Mouse (Mus musculus): ENCODE measurements around the gene BC053393. TPM values are rescaled to one million over a fixed set of nuclear protein-coding genes. Genes with fewer than 3 reads are reported as not detected.

The BC053393 gene
- polyA plus RNA-seq, 1 experiment from 2014 or later: not detected

GRCm38 (mm10) chr11:46549721-46550120 is 21.6 kb upstream of the BC053393 start:
- no peak for DNase-seq (ENCODE audit: low spot score)
- H3K9ac ChIP-seq (ENCODE audit: low read length): no peak overlapping the region
- no peaks in the 10 kb centered on the region for H3K9me3 ChIP-seq (ENCODE audit: control insufficient read depth, low read length)
- no peak overlapping the region for H3K27ac ChIP-seq (replicated peaks)
- H3K4me1 ChIP-seq (replicated peaks; ENCODE audit: control insufficient read depth, insufficient read depth): no peaks in the 10 kb centered on the region
- no peaks in the 10 kb centered on the region for H3K36me3 ChIP-seq (ENCODE audit: control insufficient read depth, insufficient read depth, low read length)
- H3K4me3 ChIP-seq (ENCODE audit: low read depth, low read length): no peak overlapping the region
- H3K27me3 ChIP-seq (ENCODE audit: control insufficient read depth, insufficient read depth, low read length): no peaks in the 10 kb centered on the region
- TF ChIP-seq EP300 (optimal IDR thresholded peaks at IDR 0.05) (no peak), CTCF (IDR thresholded peaks at IDR 0.05; ENCODE audit: low read depth) (no peak)
- no peak overlapping the region for H3K4me2 ChIP-seq (replicated peaks; ENCODE audit: low read depth)
- 79% methylated on average over 4 of the region's 4 CpGs for WGBS
- ATAC-seq (ENCODE audit: low FRiP score, low TSS enrichment): no peak

GRCm38 (mm10) chr11:46552741-46553140 is 18.6 kb upstream of the BC053393 start:
- no peak for DNase-seq (ENCODE audit: low spot score)
- Histone ChIP-seq H3K4me1 (replicated peaks; ENCODE audit: control insufficient read depth, insufficient read depth) (no peaks in the 10 kb centered on the region), H3K27ac (replicated peaks) (no peak overlapping the region), H3K27me3 (ENCODE audit: control insufficient read depth, insufficient read depth, low read length) (no peaks in the 10 kb centered on the region), H3K9me3 (ENCODE audit: control insufficient read depth, low read length) (no peaks in the 10 kb centered on the region), H3K4me3 (ENCODE audit: low read depth, low read length) (no peak overlapping the region), H3K9ac (ENCODE audit: low read length) (no peak overlapping the region), H3K36me3 (ENCODE audit: control insufficient read depth, insufficient read depth, low read length) (no peaks in the 10 kb centered on the region), H3K4me2 (replicated peaks; ENCODE audit: low read depth) (no peak overlapping the region)
- TF ChIP-seq CTCF (IDR thresholded peaks at IDR 0.05; ENCODE audit: low read depth) (no peak), EP300 (optimal IDR thresholded peaks at IDR 0.05) (no peak)
- 91% methylated on average over 3 of the region's 3 CpGs for WGBS
- no peak for ATAC-seq (ENCODE audit: low FRiP score, low TSS enrichment)

- H3K36me3 ChIP-seq (ENCODE audit: control insufficient read depth, insufficient read depth, low read length): no peaks in the 10 kb centered on the region
- WGBS: 81% methylated on average over 4 of the region's 4 CpGs
- no peak for DNase-seq (ENCODE audit: low spot score)
- TF ChIP-seq EP300 (optimal IDR thresholded peaks at IDR 0.05) (no peak), CTCF (IDR thresholded peaks at IDR 0.05; ENCODE audit: low read depth) (no peak)
- ATAC-seq (ENCODE audit: low FRiP score, low TSS enrichment): no peak
- H3K4me3 ChIP-seq (ENCODE audit: low read depth, low read length): no peak overlapping the region
- H3K4me1 ChIP-seq (replicated peaks; ENCODE audit: control insufficient read depth, insufficient read depth): no peaks in the 10 kb centered on the region
- H3K4me2 ChIP-seq (replicated peaks; ENCODE audit: low read depth): no peak overlapping the region
- no peaks in the 10 kb centered on the region for H3K9me3 ChIP-seq (ENCODE audit: control insufficient read depth, low read length)
- no peaks in the 10 kb centered on the region for H3K27me3 ChIP-seq (ENCODE audit: control insufficient read depth, insufficient read depth, low read length)
- H3K9ac ChIP-seq (ENCODE audit: low read length): no peak overlapping the region
- H3K27ac ChIP-seq (replicated peaks): no peak overlapping the region
These were observed 10.2 kb upstream of the BC053393 start for GRCm38 (mm10) chr11:46561096-46561495.

GRCm38 (mm10) chr11:46564671-46565070 is 6.7 kb upstream of the BC053393 start:
- DNase-seq (ENCODE audit: low spot score) (no peak), ATAC-seq (ENCODE audit: low FRiP score, low TSS enrichment) (no peak)
- H3K27me3 ChIP-seq (ENCODE audit: control insufficient read depth, insufficient read depth, low read length): no peaks in the 10 kb centered on the region
- no peak overlapping the region for H3K4me3 ChIP-seq (ENCODE audit: low read depth, low read length)
- H3K9ac ChIP-seq (ENCODE audit: low read length): no peak overlapping the region
- no peaks in the 10 kb centered on the region for H3K4me1 ChIP-seq (replicated peaks; ENCODE audit: control insufficient read depth, insufficient read depth)
- no peak for TF ChIP-seq EP300 (optimal IDR thresholded peaks at IDR 0.05)
- TF ChIP-seq CTCF (IDR thresholded peaks at IDR 0.05; ENCODE audit: low read depth): no peak
- no peaks in the 10 kb centered on the region for H3K9me3 ChIP-seq (ENCODE audit: control insufficient read depth, low read length)
- H3K36me3 ChIP-seq (ENCODE audit: control insufficient read depth, insufficient read depth, low read length): no peaks in the 10 kb centered on the region
- H3K27ac ChIP-seq (replicated peaks): no peak overlapping the region
- H3K4me2 ChIP-seq (replicated peaks; ENCODE audit: low read depth): no peak overlapping the region
- 52% methylated on average over 1 of the region's 1 CpGs for WGBS

- Histone ChIP-seq H3K27ac (replicated peaks) (no peak overlapping the region), H3K27me3 (ENCODE audit: control insufficient read depth, insufficient read depth, low read length) (no peaks in the 10 kb centered on the region), H3K9ac (ENCODE audit: low read length) (no peak overlapping the region), H3K4me1 (replicated peaks; ENCODE audit: control insufficient read depth, insufficient read depth) (no peaks in the 10 kb centered on the region), H3K36me3 (ENCODE audit: control insufficient read depth, insufficient read depth, low read length) (no peaks in the 10 kb centered on the region), H3K9me3 (ENCODE audit: control insufficient read depth, low read length) (no peaks in the 10 kb centered on the region), H3K4me3 (ENCODE audit: low read depth, low read length) (no peak overlapping the region), H3K4me2 (replicated peaks; ENCODE audit: low read depth) (no peak overlapping the region)
- no peak for ATAC-seq (ENCODE audit: low FRiP score, low TSS enrichment)
- no peak for DNase-seq (ENCODE audit: low spot score)
- 93% methylated on average over 2 of the region's 2 CpGs for WGBS
- TF ChIP-seq EP300 (optimal IDR thresholded peaks at IDR 0.05) (no peak), CTCF (IDR thresholded peaks at IDR 0.05; ENCODE audit: low read depth) (no peak)
These were observed 5.4 kb upstream of the BC053393 start for GRCm38 (mm10) chr11:46565967-46566366.

GRCm38 (mm10) chr11:46569107-46569506 is 2.2 kb upstream of the BC053393 start:
- H3K27me3 ChIP-seq (ENCODE audit: control insufficient read depth, insufficient read depth, low read length): no peaks in the 10 kb centered on the region
- DNase-seq (ENCODE audit: low spot score) (no peak), ATAC-seq (ENCODE audit: low FRiP score, low TSS enrichment) (no peak)
- WGBS: 71% methylated on average over 1 of the region's 1 CpGs
- no peak overlapping the region for H3K4me2 ChIP-seq (replicated peaks; ENCODE audit: low read depth)
- TF ChIP-seq CTCF (IDR thresholded peaks at IDR 0.05; ENCODE audit: low read depth) (0 out of 2 replicates have a peak, but pooled peaks have one; percentile 11), EP300 (optimal IDR thresholded peaks at IDR 0.05) (no peak)
- no peak overlapping the region for H3K4me3 ChIP-seq (ENCODE audit: low read depth, low read length)
- H3K4me1 ChIP-seq (replicated peaks; ENCODE audit: control insufficient read depth, insufficient read depth): no peaks in the 10 kb centered on the region
- H3K36me3 ChIP-seq (ENCODE audit: control insufficient read depth, insufficient read depth, low read length): no peaks in the 10 kb centered on the region
- H3K9me3 ChIP-seq (ENCODE audit: control insufficient read depth, low read length): no peaks in the 10 kb centered on the region
- no peak overlapping the region for H3K27ac ChIP-seq (replicated peaks)
- no peak overlapping the region for H3K9ac ChIP-seq (ENCODE audit: low read length)
